17 mouse cellular contexts compared by ENCODE assay signal in genomic region chrX:160592933-160593332, GRCm38 (mm10).
DNase-seq lines count a peak whose midpoint lies in the region; ATAC-seq and TF ChIP-seq lines count a peak whose summit lies in the region.
"Had no signal": no experiment of that assay in that cellular context is flagged by ENCODE, and none has a peak within 500 bp of the region (broad histone marks: within the 10 kb centered on the region; RNA-seq: fewer than 3 reads in every experiment).

No protein-coding gene starts in this region.

- no peak for ATAC-seq in forebrain, embryonic 12.5 days (ENCODE audit: low FRiP score)
- no peak for ATAC-seq in forebrain, embryonic 13.5 days

- no peak for TF ChIP-seq CTCF in left cerebral cortex, adult 2 months (IDR thresholded peaks at IDR 0.05)

- peaks cover 4% of the 10 kb centered on the region; the same call in 1 of the 2 replicates for H3K4me1 ChIP-seq in forebrain, embryonic 12.5 days
- no peaks in the 10 kb centered on the region for H3K4me1 ChIP-seq in forebrain, embryonic 13.5 days
- H3K4me1 ChIP-seq in hindbrain, embryonic 10.5 days (replicated peaks) = peaks cover 1% of the 10 kb centered on the region
- H3K4me1 ChIP-seq: limb, embryonic 13.5 days; midbrain, embryonic 12.5 days had no signal

- no peak for DNase-seq in left cerebral cortex, adult 2 months (ENCODE audit: extremely low spot score in 1 of 2, low spot score in 2 of 2)
- no peak for DNase-seq in left cerebral cortex, postnatal 4 days
- peak; percentile 70 to 73 for DNase-seq in right cerebral cortex, postnatal 10 days (ENCODE audit: low spot score in 2 of 2)
- DNase-seq in right cerebral cortex, adult 2 months (ENCODE audit: low spot score in 2 of 2) = no peak
- DNase-seq in telencephalon, adult 2 months (ENCODE audit: low read depth, low spot score) = peak; percentile 48
- DNase-seq in hindbrain, embryonic 10.5 days (ENCODE audit: low spot score) = no peak
- DNase-seq: adrenal gland, postnatal 10 days; cerebellum, adult 9-10 months; heart, postnatal 10 days; kidney, adult 9 months; thymus, postnatal 4 days had no signal

- peaks cover 13% of the 10 kb centered on the region; the same call in 1 of the 2 replicates for H3K27me3 ChIP-seq in forebrain, embryonic 12.5 days
- H3K27me3 ChIP-seq in forebrain, embryonic 13.5 days = no peaks in the 10 kb centered on the region
- peaks cover 53% of the 10 kb centered on the region for H3K27me3 ChIP-seq in hindbrain, embryonic 10.5 days (ENCODE audit: insufficient read depth, poor library complexity, severe bottlenecking)
- H3K27me3 ChIP-seq: CH12.LX had no signal

- intact Hi-C loops in left cerebral cortex, adult 2 months (cut with DNase I) = no loop called here
- intact Hi-C loops in left cerebral cortex, postnatal 4 days (cut with DNase I) = no loop called here

- H3K27ac ChIP-seq in forebrain, embryonic 12.5 days = 0 out of 2 replicates have a peak overlapping the region, but pooled peaks have one; percentile 14
- H3K27ac ChIP-seq in forebrain, embryonic 13.5 days = no peak overlapping the region
- H3K27ac ChIP-seq in left cerebral cortex, adult 2 months = peak overlapping the region; percentile 67
- no peak overlapping the region for H3K27ac ChIP-seq in hindbrain, embryonic 10.5 days
- H3K27ac ChIP-seq: limb, embryonic 13.5 days; midbrain, embryonic 12.5 days; stomach, postnatal 0 days had no signal

- H3K9me3 ChIP-seq in forebrain, embryonic 12.5 days = no peaks in the 10 kb centered on the region
- H3K9me3 ChIP-seq in forebrain, embryonic 13.5 days (replicated peaks) = no peaks in the 10 kb centered on the region
- H3K9me3 ChIP-seq in hindbrain, embryonic 10.5 days = no peaks in the 10 kb centered on the region
- H3K9me3 ChIP-seq: limb, embryonic 13.5 days; midbrain, embryonic 12.5 days had no signal

- WGBS in forebrain, embryonic 12.5 days = 84% methylated on average over 6 of the region's 6 CpGs
- WGBS in forebrain, embryonic 13.5 days = 79% methylated on average over 6 of the region's 6 CpGs
- WGBS in hindbrain, embryonic 10.5 days = 91% methylated on average over 6 of the region's 6 CpGs

- H3K36me3 ChIP-seq in forebrain, embryonic 12.5 days (replicated peaks) = no peaks in the 10 kb centered on the region
- no peaks in the 10 kb centered on the region for H3K36me3 ChIP-seq in forebrain, embryonic 13.5 days (ENCODE audit: poor library complexity, severe bottlenecking)
- 0 out of 2 replicates have a peak, but pooled peaks cover 4% of the 10 kb centered on the region for H3K36me3 ChIP-seq in hindbrain, embryonic 10.5 days
- H3K36me3 ChIP-seq: midbrain, embryonic 12.5 days had no signal

- H3K4me3 ChIP-seq in forebrain, embryonic 12.5 days (replicated peaks) = no peak overlapping the region
- H3K4me3 ChIP-seq in forebrain, embryonic 13.5 days = no peak overlapping the region
- no peak overlapping the region for H3K4me3 ChIP-seq in left cerebral cortex, adult 2 months
- no peak overlapping the region for H3K4me3 ChIP-seq in hindbrain, embryonic 10.5 days
- H3K4me3 ChIP-seq: limb, embryonic 13.5 days; midbrain, embryonic 12.5 days had no signal

- H3K9ac ChIP-seq in forebrain, embryonic 12.5 days = no peak overlapping the region
- no peak overlapping the region for H3K9ac ChIP-seq in forebrain, embryonic 13.5 days
- H3K9ac ChIP-seq: limb, embryonic 13.5 days; midbrain, embryonic 12.5 days had no signal

- no peak overlapping the region for H3K4me2 ChIP-seq in forebrain, embryonic 12.5 days
- H3K4me2 ChIP-seq in forebrain, embryonic 13.5 days = no peak overlapping the region
- H3K4me2 ChIP-seq: limb, embryonic 13.5 days; midbrain, embryonic 12.5 days had no signal

Comparison
In these comparisons a context has a peak if more than half of its experiments do, and no peak if none do; other contexts are left out.
1. H3K27ac ChIP-seq: peak in forebrain, embryonic 12.5 days (single experiment) and left cerebral cortex, adult 2 months (single experiment); none in forebrain, embryonic 13.5 days (single experiment) and hindbrain, embryonic 10.5 days (single experiment).
2. DNase-seq: peak in right cerebral cortex, postnatal 10 days (2 of 2) and telencephalon, adult 2 months (single experiment); none in left cerebral cortex, adult 2 months (0 of 2), left cerebral cortex, postnatal 4 days (single experiment), right cerebral cortex, adult 2 months (0 of 2) and hindbrain, embryonic 10.5 days (single experiment).